Mouse (Mus musculus) midbrain, embryonic 13.5 days (tissue): Measurements from ENCODE around the gene Wdr73. TPM values are rescaled to one million over a fixed set of nuclear protein-coding genes. Genes with fewer than 3 reads are reported as not detected.

Source experiments
- ATAC-seq: fragments of 200-750 bp; cut with Nextera tagmentation; 2 replicates; pipeline ENCODE4 v1.8.0; 2017; ENCODE audit warnings: mild to moderate bottlenecking, moderate TSS enrichment, moderate library complexity
- H3K27ac ChIP-seq: fragments of 300-500 bp; sonication (generic); 2 replicates; pipeline ENCODE4 v1.5.1; 2015; ENCODE audit warnings: inconsistent platforms, mild to moderate bottlenecking, moderate library complexity
- H3K27me3 ChIP-seq: fragments of 300-500 bp; sonication (generic); 2 replicates; pipeline ENCODE4 v1.6.1; 2015; ENCODE audit warnings: mild to moderate bottlenecking, inconsistent platforms
- H3K36me3 ChIP-seq: fragments of 300-500 bp; sonication (generic); 2 replicates; pipeline ENCODE4 v1.6.1; 2015; ENCODE audit warnings: mild to moderate bottlenecking, inconsistent platforms
- H3K4me1 ChIP-seq: fragments of 300-500 bp; sonication (generic); replicated peaks from 2 replicates; pipeline ENCODE4 v1.6.1; 2015; ENCODE audit warnings: inconsistent platforms
- H3K4me2 ChIP-seq: fragments of 300-500 bp; sonication (generic); replicated peaks from 2 replicates; pipeline ENCODE4 v1.6.1; 2015; ENCODE audit warnings: moderate library complexity, mild to moderate bottlenecking, inconsistent platforms
- H3K4me3 ChIP-seq: fragments of 300-500 bp; sonication (generic); replicated peaks from 2 replicates; pipeline ENCODE4 v1.5.1; 2015; ENCODE audit warnings: mild to moderate bottlenecking, inconsistent platforms
- H3K9ac ChIP-seq: fragments of 300-500 bp; sonication (generic); replicated peaks from 2 replicates; pipeline ENCODE4 v1.6.1; 2015; ENCODE audit warnings: mild to moderate bottlenecking, inconsistent platforms
- H3K9me3 ChIP-seq: fragments of 300-500 bp; sonication (generic); 2 replicates; pipeline ENCODE4 v1.6.1; 2016; ENCODE audit warnings: mild to moderate bottlenecking, inconsistent platforms
- WGBS: fragments of 180-500 bp; shearing (Covaris S2); methylation state at CpG from one replicate; pipeline ENCODE4 v1.1.7; 2015; 5-methylcytosine and 5-hydroxymethylcytosine counted together
- polyA plus RNA-seq: library from polyadenylated mRNA; unstranded; fragments of >200 nt; fragmentation: Nextera tagmentation; extraction: Ambion mirVana; gene quantifications from 2 replicates; pipeline ENCODE4 v1.2.1, GENCODE M21; 2015

The Wdr73 gene
- polyA plus RNA-seq, 1 experiment from 2014 or later = 44.3 TPM

GRCm38 (mm10) chr7:80893086-80893752 is 7.8 kb downstream of the Wdr73 start:
- no peak overlapping the region for H3K9ac ChIP-seq
- WGBS = 95% methylated on average over 15 of the region's 15 CpGs
- H3K27me3 ChIP-seq = no peaks in the 10 kb centered on the region
- no peak overlapping the region for H3K4me3 ChIP-seq
- no peak overlapping the region for H3K4me2 ChIP-seq
- peaks cover 13% of the 10 kb centered on the region for H3K4me1 ChIP-seq
- H3K27ac ChIP-seq = no peak overlapping the region
- no peaks in the 10 kb centered on the region for H3K9me3 ChIP-seq
- H3K36me3 ChIP-seq = peaks cover 75% of the 10 kb centered on the region
- no peak for ATAC-seq

GRCm38 (mm10) chr7:80889841-80890241 is 11.2 kb downstream of the Wdr73 start:
- H3K9me3 ChIP-seq = no peaks in the 10 kb centered on the region
- WGBS = 86% methylated on average over 13 of the region's 13 CpGs
- no peak overlapping the region for H3K4me2 ChIP-seq
- H3K4me3 ChIP-seq = no peak overlapping the region
- peaks cover 13% of the 10 kb centered on the region for H3K4me1 ChIP-seq
- peak overlapping the region; percentile 64; the same call in 1 of the 2 replicates for H3K27ac ChIP-seq
- H3K27me3 ChIP-seq = no peaks in the 10 kb centered on the region
- no peak overlapping the region for H3K9ac ChIP-seq
- H3K36me3 ChIP-seq = peaks cover 47% of the 10 kb centered on the region
- ATAC-seq = no peak

GRCm38 (mm10) chr7:80889021-80889511 is 12.0 kb downstream of the Wdr73 start:
- no peaks in the 10 kb centered on the region for H3K27me3 ChIP-seq
- H3K4me3 ChIP-seq = no peak overlapping the region
- peaks cover 39% of the 10 kb centered on the region for H3K36me3 ChIP-seq
- peak; percentile 81 for ATAC-seq
- H3K27ac ChIP-seq = peak overlapping the region; percentile 64
- H3K4me1 ChIP-seq = peaks cover 13% of the 10 kb centered on the region
- no peaks in the 10 kb centered on the region for H3K9me3 ChIP-seq
- WGBS = 43% methylated on average over 9 of the region's 9 CpGs
- H3K4me2 ChIP-seq = no peak overlapping the region
- H3K9ac ChIP-seq = 0 out of 2 replicates have a peak overlapping the region, but pooled peaks have one; percentile 0

- Histone ChIP-seq H3K4me2 (no peak overlapping the region), H3K27me3 (no peaks in the 10 kb centered on the region), H3K36me3 (peaks cover 34% of the 10 kb centered on the region), H3K4me3 (no peak overlapping the region), H3K27ac (peak overlapping the region; percentile 64), H3K9me3 (no peaks in the 10 kb centered on the region), H3K9ac (0 out of 2 replicates have a peak overlapping the region, but pooled peaks have one; percentile 0), H3K4me1 (peaks cover 13% of the 10 kb centered on the region)
- ATAC-seq = peak; percentile 28; the same call in 1 of the 2 replicates
- 81% methylated on average over 7 of the region's 7 CpGs for WGBS
These were observed 12.5 kb downstream of the Wdr73 start for GRCm38 (mm10) chr7:80888595-80888994.

- H3K4me1 ChIP-seq = peaks cover 20% of the 10 kb centered on the region
- H3K27me3 ChIP-seq = no peaks in the 10 kb centered on the region
- H3K36me3 ChIP-seq = peaks cover 5% of the 10 kb centered on the region
- H3K4me2 ChIP-seq = no peak overlapping the region
- WGBS = 27% methylated on average over 1 of the region's 1 CpGs
- no peak overlapping the region for H3K4me3 ChIP-seq
- H3K9ac ChIP-seq = no peak overlapping the region
- no peaks in the 10 kb centered on the region for H3K9me3 ChIP-seq
- no peak for ATAC-seq
- no peak overlapping the region for H3K27ac ChIP-seq
These were observed 15.4 kb downstream of the Wdr73 start for GRCm38 (mm10) chr7:80885666-80886065.

- WGBS = 25% methylated on average over 14 of the region's 14 CpGs
- H3K4me3 ChIP-seq = 0 out of 2 replicates have a peak overlapping the region, but pooled peaks have one; percentile 10
- peaks cover 7% of the 10 kb centered on the region for H3K4me1 ChIP-seq
- peak; percentile 86 for ATAC-seq
- H3K27me3 ChIP-seq = no peaks in the 10 kb centered on the region
- H3K9me3 ChIP-seq = no peaks in the 10 kb centered on the region
- H3K27ac ChIP-seq = no peak overlapping the region
- H3K4me2 ChIP-seq = peak overlapping the region; percentile 38
- no peak overlapping the region for H3K9ac ChIP-seq
- H3K36me3 ChIP-seq = peaks cover 5% of the 10 kb centered on the region
These were observed 18.1 kb downstream of the Wdr73 start for GRCm38 (mm10) chr7:80882830-80883505.

- no peak for ATAC-seq
- WGBS = 28% methylated on average over 37 of the region's 37 CpGs
- Histone ChIP-seq H3K4me3 (no peak overlapping the region), H3K4me2 (no peak overlapping the region), H3K27me3 (peaks cover 27% of the 10 kb centered on the region), H3K4me1 (no peaks in the 10 kb centered on the region; the same call in 1 of the 2 replicates), H3K36me3 (peaks cover 73% of the 10 kb centered on the region), H3K9me3 (no peaks in the 10 kb centered on the region), H3K9ac (no peak overlapping the region), H3K27ac (no peak overlapping the region)
These were observed 25.3 kb downstream of the Wdr73 start for GRCm38 (mm10) chr7:80875727-80876126.

GRCm38 (mm10) chr7:80873631-80874030 is 27.4 kb downstream of the Wdr73 start:
- no peak overlapping the region for H3K27ac ChIP-seq
- H3K9me3 ChIP-seq = no peaks in the 10 kb centered on the region
- no peaks in the 10 kb centered on the region; the same call in 1 of the 2 replicates for H3K4me1 ChIP-seq
- WGBS = 97% methylated on average over 2 of the region's 2 CpGs
- no peak for ATAC-seq
- H3K27me3 ChIP-seq = peaks cover 27% of the 10 kb centered on the region
- H3K4me3 ChIP-seq = no peak overlapping the region
- no peak overlapping the region for H3K4me2 ChIP-seq
- peaks cover 91% of the 10 kb centered on the region for H3K36me3 ChIP-seq
- no peak overlapping the region for H3K9ac ChIP-seq

- Histone ChIP-seq H3K27ac (no peak overlapping the region), H3K9me3 (no peaks in the 10 kb centered on the region), H3K4me1 (no peaks in the 10 kb centered on the region; the same call in 1 of the 2 replicates), H3K4me3 (no peak overlapping the region), H3K9ac (no peak overlapping the region), H3K4me2 (no peak overlapping the region), H3K36me3 (peaks cover 96% of the 10 kb centered on the region), H3K27me3 (peaks cover 27% of the 10 kb centered on the region)
- ATAC-seq = no peak
- 86% methylated on average over 5 of the region's 5 CpGs for WGBS
These were observed 28.0 kb downstream of the Wdr73 start for GRCm38 (mm10) chr7:80873038-80873437.

GRCm38 (mm10) chr7:80868686-80869085 is 32.4 kb downstream of the Wdr73 start:
- WGBS = 95% methylated on average over 2 of the region's 2 CpGs
- H3K4me3 ChIP-seq = no peak overlapping the region
- H3K4me1 ChIP-seq = peaks cover 34% of the 10 kb centered on the region
- H3K9me3 ChIP-seq = no peaks in the 10 kb centered on the region
- H3K4me2 ChIP-seq = no peak overlapping the region
- H3K27ac ChIP-seq = no peak overlapping the region
- no peak overlapping the region for H3K9ac ChIP-seq
- ATAC-seq = no peak
- peaks cover 4% of the 10 kb centered on the region; the same call in 1 of the 2 replicates for H3K27me3 ChIP-seq
- H3K36me3 ChIP-seq = peaks cover 92% of the 10 kb centered on the region

GRCm38 (mm10) chr7:80866514-80867147 is 34.4 kb downstream of the Wdr73 start:
- Histone ChIP-seq H3K4me1 (peaks cover 54% of the 10 kb centered on the region), H3K4me2 (no peak overlapping the region), H3K27ac (no peak overlapping the region), H3K4me3 (no peak overlapping the region), H3K27me3 (no peaks in the 10 kb centered on the region), H3K36me3 (peaks cover 81% of the 10 kb centered on the region), H3K9me3 (no peaks in the 10 kb centered on the region), H3K9ac (no peak overlapping the region)
- 91% methylated on average over 7 of the region's 7 CpGs for WGBS
- ATAC-seq = no peak

GRCm38 (mm10) chr7:80865521-80865920 is 35.5 kb downstream of the Wdr73 start:
- ATAC-seq = no peak
- H3K36me3 ChIP-seq = peaks cover 72% of the 10 kb centered on the region
- no peaks in the 10 kb centered on the region for H3K9me3 ChIP-seq
- H3K27ac ChIP-seq = no peak overlapping the region
- peaks cover 57% of the 10 kb centered on the region for H3K4me1 ChIP-seq
- H3K27me3 ChIP-seq = no peaks in the 10 kb centered on the region
- WGBS = 97% methylated on average over 7 of the region's 7 CpGs
- H3K9ac ChIP-seq = no peak overlapping the region
- no peak overlapping the region for H3K4me3 ChIP-seq
- H3K4me2 ChIP-seq = no peak overlapping the region
